Mouse (Mus musculus): Measurements from ENCODE around the gene Lhx6. TPM values are rescaled to one million over a fixed set of nuclear protein-coding genes. Genes with fewer than 3 reads are reported as not detected.

Lhx6 gene
- polyA plus RNA-seq, 1 experiment from 2014 or later, result 5.3 TPM

GRCm38 (mm10) chr2:36099739-36100138 is 5.5 kb downstream of the Lhx6 start:
- DNase-seq (ENCODE audit: low spot score) (no peak), ATAC-seq (ENCODE audit: low read depth) (no peak)
- no peaks in the 10 kb centered on the region for H3K9me3 ChIP-seq (ENCODE audit: control insufficient read depth, low read length)
- H3K27me3 ChIP-seq (replicated peaks; ENCODE audit: control insufficient read depth, insufficient read depth, low read length), result peaks cover 99% of the 10 kb centered on the region
- WGBS, result 21% methylated on average over 6 of the region's 6 CpGs
- no peak overlapping the region; the same call in 1 of the 2 replicates for H3K4me2 ChIP-seq (ENCODE audit: low read depth, low read length)
- no peaks in the 10 kb centered on the region for H3K36me3 ChIP-seq (ENCODE audit: control insufficient read depth, insufficient read depth, low read length)
- H3K9ac ChIP-seq (ENCODE audit: low read depth, low read length), result no peak overlapping the region; the same call in 1 of the 2 replicates
- H3K4me3 ChIP-seq (ENCODE audit: low read depth, low read length), result no peak overlapping the region
- peaks cover 15% of the 10 kb centered on the region for H3K4me1 ChIP-seq (ENCODE audit: control insufficient read depth, insufficient read depth, low read length)
- no peak overlapping the region for H3K27ac ChIP-seq (replicated peaks; ENCODE audit: low read depth, low read length)

DNA sequence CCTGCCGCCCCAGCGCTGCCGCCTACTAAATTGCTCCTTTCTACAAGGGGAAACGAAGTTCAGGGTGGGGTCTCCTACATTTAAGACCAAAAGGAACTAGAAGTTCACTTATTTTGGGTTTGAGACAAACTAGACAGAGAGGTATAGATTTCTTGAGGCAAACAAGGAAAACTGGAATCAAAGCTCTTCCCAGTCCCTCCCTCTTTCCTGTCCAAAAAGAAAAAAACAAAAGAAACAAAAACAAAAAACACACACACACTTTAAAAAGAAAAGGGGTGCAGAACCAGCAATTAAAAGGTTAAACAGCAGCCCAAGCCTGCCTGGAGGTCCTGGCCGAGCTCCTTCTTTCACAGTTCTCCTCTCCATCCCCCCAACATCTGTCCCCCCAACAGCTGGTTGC is 7.2 kb downstream of the Lhx6 start:
- peaks cover 100% of the 10 kb centered on the region for H3K27me3 ChIP-seq (replicated peaks; ENCODE audit: control insufficient read depth, insufficient read depth, low read length)
- H3K36me3 ChIP-seq (ENCODE audit: control insufficient read depth, insufficient read depth, low read length), result no peaks in the 10 kb centered on the region
- H3K9me3 ChIP-seq (ENCODE audit: control insufficient read depth, low read length), result no peaks in the 10 kb centered on the region
- peak overlapping the region; percentile 34 for H3K4me2 ChIP-seq (ENCODE audit: low read depth, low read length)
- DNase-seq (ENCODE audit: low spot score) (no peak), ATAC-seq (ENCODE audit: low read depth) (no peak)
- WGBS, result 11% methylated on average over 5 of the region's 5 CpGs
- H3K4me3 ChIP-seq (ENCODE audit: low read depth, low read length), result no peak overlapping the region
- H3K9ac ChIP-seq (ENCODE audit: low read depth, low read length), result 0 out of 2 replicates have a peak overlapping the region, but pooled peaks have one; percentile 31
- no peak overlapping the region for H3K27ac ChIP-seq (replicated peaks; ENCODE audit: low read depth, low read length)
- H3K4me1 ChIP-seq (ENCODE audit: control insufficient read depth, insufficient read depth, low read length), result peaks cover 6% of the 10 kb centered on the region

- 16% methylated on average over 18 of the region's 18 CpGs for WGBS
- no peak overlapping the region for H3K4me3 ChIP-seq (ENCODE audit: low read depth, low read length)
- H3K9me3 ChIP-seq (ENCODE audit: control insufficient read depth, low read length), result no peaks in the 10 kb centered on the region
- H3K9ac ChIP-seq (ENCODE audit: low read depth, low read length), result 0 out of 2 replicates have a peak overlapping the region, but pooled peaks have one; percentile 31
- ATAC-seq (ENCODE audit: low read depth), result no peak
- H3K27ac ChIP-seq (replicated peaks; ENCODE audit: low read depth, low read length), result no peak overlapping the region
- H3K27me3 ChIP-seq (replicated peaks; ENCODE audit: control insufficient read depth, insufficient read depth, low read length), result peaks cover 100% of the 10 kb centered on the region
- no peaks in the 10 kb centered on the region; the same call in 1 of the 2 replicates for H3K4me1 ChIP-seq (ENCODE audit: control insufficient read depth, insufficient read depth, low read length)
- peak overlapping the region; percentile 34 for H3K4me2 ChIP-seq (ENCODE audit: low read depth, low read length)
- DNase-seq (ENCODE audit: low spot score), result no peak
- no peaks in the 10 kb centered on the region for H3K36me3 ChIP-seq (ENCODE audit: control insufficient read depth, insufficient read depth, low read length)
These were observed 7.9 kb downstream of the Lhx6 start for GRCm38 (mm10) chr2:36097129-36097815.

DNA sequence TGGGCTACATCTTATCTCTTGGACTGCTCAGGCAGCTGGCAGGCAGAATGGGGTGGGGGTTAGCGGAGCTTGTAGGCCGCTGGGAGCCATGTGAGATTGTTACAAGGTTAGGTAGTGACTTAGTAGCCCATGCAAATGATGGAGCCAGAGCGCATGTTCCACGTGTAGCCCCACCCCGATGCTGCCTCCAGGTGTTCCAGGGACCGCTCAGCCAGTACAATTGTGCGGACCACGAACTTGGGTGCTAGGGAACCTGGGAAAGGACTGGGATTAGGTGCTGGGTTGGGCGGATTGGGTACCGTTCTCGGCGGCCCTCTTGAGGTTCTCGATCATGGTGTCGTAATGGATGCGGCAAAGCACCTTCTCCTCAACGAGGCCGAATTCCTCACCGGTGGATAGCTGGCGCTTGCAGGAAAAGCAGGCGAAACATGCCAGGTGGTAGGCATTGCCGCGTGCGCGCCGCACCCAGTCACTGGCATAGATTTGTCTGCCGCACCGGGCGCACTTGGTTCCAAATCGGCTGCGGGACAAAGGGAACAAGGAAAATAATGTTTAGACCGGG is 11.2 kb downstream of the Lhx6 start:
- Histone ChIP-seq H3K27me3 (replicated peaks; ENCODE audit: control insufficient read depth, insufficient read depth, low read length) (peaks cover 99% of the 10 kb centered on the region), H3K36me3 (ENCODE audit: control insufficient read depth, insufficient read depth, low read length) (0 out of 2 replicates have a peak, but pooled peaks cover 6% of the 10 kb centered on the region), H3K4me2 (ENCODE audit: low read depth, low read length) (no peak overlapping the region), H3K27ac (replicated peaks; ENCODE audit: low read depth, low read length) (no peak overlapping the region), H3K4me3 (ENCODE audit: low read depth, low read length) (no peak overlapping the region), H3K4me1 (ENCODE audit: control insufficient read depth, insufficient read depth, low read length) (peaks cover 15% of the 10 kb centered on the region), H3K9ac (ENCODE audit: low read depth, low read length) (no peak overlapping the region), H3K9me3 (ENCODE audit: control insufficient read depth, low read length) (no peaks in the 10 kb centered on the region)
- 9% methylated on average over 31 of the region's 31 CpGs for WGBS
- no peak for ATAC-seq (ENCODE audit: low read depth)
- no peak for DNase-seq (ENCODE audit: low spot score)

DNA sequence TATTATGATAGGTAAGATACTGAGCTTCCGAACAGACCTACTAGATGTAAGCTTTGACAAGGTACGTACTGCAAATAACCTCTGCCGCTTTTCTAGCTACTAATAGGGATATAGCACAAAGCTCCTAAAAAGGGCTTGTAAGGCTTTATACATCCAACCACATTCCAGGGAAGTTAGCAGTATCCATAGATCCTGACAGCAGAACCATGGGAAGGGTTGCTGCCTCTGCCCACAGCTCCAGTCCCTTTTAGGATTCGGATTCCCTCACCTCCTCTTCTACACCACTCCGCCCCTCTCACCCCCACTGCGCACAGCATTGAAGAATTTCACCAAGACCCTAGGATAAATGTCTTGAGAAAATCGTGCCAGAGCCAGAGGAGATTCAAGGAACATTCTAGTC is 11.9 kb downstream of the Lhx6 start:
- 28% methylated on average over 7 of the region's 7 CpGs for WGBS
- Histone ChIP-seq H3K4me2 (ENCODE audit: low read depth, low read length) (no peak overlapping the region), H3K27me3 (replicated peaks; ENCODE audit: control insufficient read depth, insufficient read depth, low read length) (peaks cover 96% of the 10 kb centered on the region), H3K36me3 (ENCODE audit: control insufficient read depth, insufficient read depth, low read length) (0 out of 2 replicates have a peak, but pooled peaks cover 6% of the 10 kb centered on the region), H3K9ac (ENCODE audit: low read depth, low read length) (no peak overlapping the region), H3K9me3 (ENCODE audit: control insufficient read depth, low read length) (no peaks in the 10 kb centered on the region), H3K4me1 (ENCODE audit: control insufficient read depth, insufficient read depth, low read length) (peaks cover 15% of the 10 kb centered on the region), H3K4me3 (ENCODE audit: low read depth, low read length) (no peak overlapping the region), H3K27ac (replicated peaks; ENCODE audit: low read depth, low read length) (no peak overlapping the region)
- no peak for ATAC-seq (ENCODE audit: low read depth)
- no peak for DNase-seq (ENCODE audit: low spot score)

- no peak for ATAC-seq (ENCODE audit: low read depth)
- peak overlapping the region; percentile 28; the same call in 1 of the 2 replicates for H3K27ac ChIP-seq (replicated peaks; ENCODE audit: low read depth, low read length)
- 6% methylated on average over 4 of the region's 4 CpGs for WGBS
- H3K9me3 ChIP-seq (ENCODE audit: control insufficient read depth, low read length), result no peaks in the 10 kb centered on the region
- H3K4me3 ChIP-seq (ENCODE audit: low read depth, low read length), result no peak overlapping the region
- H3K27me3 ChIP-seq (replicated peaks; ENCODE audit: control insufficient read depth, insufficient read depth, low read length), result peaks cover 91% of the 10 kb centered on the region
- H3K36me3 ChIP-seq (ENCODE audit: control insufficient read depth, insufficient read depth, low read length), result 0 out of 2 replicates have a peak, but pooled peaks cover 6% of the 10 kb centered on the region
- no peak overlapping the region for H3K9ac ChIP-seq (ENCODE audit: low read depth, low read length)
- H3K4me2 ChIP-seq (ENCODE audit: low read depth, low read length), result no peak overlapping the region
- H3K4me1 ChIP-seq (ENCODE audit: control insufficient read depth, insufficient read depth, low read length), result peaks cover 15% of the 10 kb centered on the region
- DNase-seq (ENCODE audit: low spot score), result no peak
These were observed 12.5 kb downstream of the Lhx6 start for GRCm38 (mm10) chr2:36092748-36093147.

GRCm38 (mm10) chr2:36090853-36091741 is 14.1 kb downstream of the Lhx6 start:
- ATAC-seq (ENCODE audit: low read depth) (peak; percentile 90), DNase-seq (ENCODE audit: low spot score) (peak; percentile 84)
- Histone ChIP-seq H3K9me3 (ENCODE audit: control insufficient read depth, low read length) (no peaks in the 10 kb centered on the region), H3K9ac (ENCODE audit: low read depth, low read length) (peak overlapping the region; percentile 51), H3K27ac (replicated peaks; ENCODE audit: low read depth, low read length) (0 out of 2 replicates have a peak overlapping the region, but pooled peaks have one; percentile 24), H3K4me3 (ENCODE audit: low read depth, low read length) (peak overlapping the region; percentile 47), H3K4me1 (ENCODE audit: control insufficient read depth, insufficient read depth, low read length) (peaks cover 15% of the 10 kb centered on the region), H3K36me3 (ENCODE audit: control insufficient read depth, insufficient read depth, low read length) (0 out of 2 replicates have a peak, but pooled peaks cover 6% of the 10 kb centered on the region), H3K4me2 (ENCODE audit: low read depth, low read length) (peak overlapping the region; percentile 63), H3K27me3 (replicated peaks; ENCODE audit: control insufficient read depth, insufficient read depth, low read length) (peaks cover 85% of the 10 kb centered on the region)
- 6% methylated on average over 50 of the region's 70 CpGs for WGBS

GRCm38 (mm10) chr2:36089190-36089589 is 16.0 kb downstream of the Lhx6 start:
- peaks cover 65% of the 10 kb centered on the region for H3K27me3 ChIP-seq (replicated peaks; ENCODE audit: control insufficient read depth, insufficient read depth, low read length)
- no peak overlapping the region for H3K9ac ChIP-seq (ENCODE audit: low read depth, low read length)
- peaks cover 15% of the 10 kb centered on the region for H3K4me1 ChIP-seq (ENCODE audit: control insufficient read depth, insufficient read depth, low read length)
- no peaks in the 10 kb centered on the region for H3K9me3 ChIP-seq (ENCODE audit: control insufficient read depth, low read length)
- no peak overlapping the region for H3K4me2 ChIP-seq (ENCODE audit: low read depth, low read length)
- H3K36me3 ChIP-seq (ENCODE audit: control insufficient read depth, insufficient read depth, low read length), result 0 out of 2 replicates have a peak, but pooled peaks cover 6% of the 10 kb centered on the region
- H3K4me3 ChIP-seq (ENCODE audit: low read depth, low read length), result no peak overlapping the region
- 58% methylated on average over 3 of the region's 3 CpGs for WGBS
- ATAC-seq (ENCODE audit: low read depth) (no peak), DNase-seq (ENCODE audit: low spot score) (no peak)
- no peak overlapping the region for H3K27ac ChIP-seq (replicated peaks; ENCODE audit: low read depth, low read length)
